Mouse (Mus musculus): ENCODE data around the gene Npff. TPM values are rescaled to one million over a fixed set of nuclear protein-coding genes. Genes with fewer than 3 reads are reported as not detected.

Gene Npff
- polyA plus RNA-seq, 1 experiment = not detected

DNA sequence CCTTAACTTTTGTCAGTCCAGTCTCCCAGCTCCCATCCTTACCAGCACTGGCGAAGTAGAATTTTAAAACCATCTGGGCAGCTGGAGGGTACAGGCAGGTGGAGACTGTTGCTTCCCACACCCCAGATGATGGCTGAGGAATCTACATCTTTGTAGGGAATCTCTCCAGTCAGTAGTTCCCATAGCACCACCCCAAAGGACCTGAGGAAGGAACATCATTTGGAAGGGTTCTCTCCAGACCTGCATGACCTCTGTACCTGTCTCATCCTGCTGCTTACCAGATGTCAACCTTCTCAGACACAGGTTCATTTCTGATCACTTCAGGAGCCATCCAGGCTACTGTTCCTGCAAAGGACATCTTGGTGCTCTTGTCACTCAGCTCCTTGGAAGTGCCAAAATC is 21.3 kb downstream of the Npff start, which contains the start of gene Gm10337:
Gene Gm10337, plus strand, starts transcription at position 276 of the 400 bp plus-strand sequence.
- no peaks in the 10 kb centered on the region; the same call in 1 of the 2 replicates for H3K4me1 ChIP-seq (ENCODE audit: control insufficient read depth, insufficient read depth, insufficient read length, low read length)
- H3K27ac ChIP-seq (replicated peaks; ENCODE audit: low read depth, low read length) = no peak within 1 kb of the TSS
- no peak within 1 kb of the TSS for H3K4me3 ChIP-seq (ENCODE audit: insufficient read depth, low read depth, low read length)

DNA sequence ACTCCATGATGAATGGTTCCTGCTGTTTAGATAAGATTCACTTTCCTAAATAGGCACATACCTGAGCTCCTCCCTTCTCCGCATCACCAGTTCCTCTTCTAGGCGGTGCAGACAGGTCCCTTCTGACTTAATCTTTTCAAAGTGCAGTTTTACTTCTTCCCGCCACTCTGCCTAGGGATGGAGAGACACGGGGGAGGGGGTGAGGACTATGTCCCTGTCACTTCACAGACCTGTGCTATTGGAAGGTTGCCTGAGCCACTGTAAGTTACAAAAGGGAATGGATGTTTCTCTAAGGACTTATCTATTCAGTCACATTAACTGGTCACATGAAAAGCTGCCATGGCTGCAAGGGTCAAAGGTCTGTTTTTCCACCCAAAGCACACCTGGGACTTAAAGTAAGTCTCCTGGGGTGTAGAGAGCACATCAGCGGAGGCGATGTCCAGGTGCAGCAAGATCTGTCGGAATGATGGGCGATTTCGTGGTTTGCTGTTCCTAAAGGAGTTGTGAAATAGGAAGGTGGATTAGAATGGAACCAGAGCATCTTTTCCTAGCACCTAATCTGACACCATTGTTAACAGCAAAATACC is 22.4 kb downstream of the Npff start:
- Histone ChIP-seq H3K27ac (replicated peaks; ENCODE audit: low read depth, low read length) (no peak overlapping the region), H3K4me1 (ENCODE audit: control insufficient read depth, insufficient read depth, insufficient read length, low read length) (no peaks in the 10 kb centered on the region; the same call in 1 of the 2 replicates), H3K4me3 (ENCODE audit: insufficient read depth, low read depth, low read length) (no peak overlapping the region)

DNA sequence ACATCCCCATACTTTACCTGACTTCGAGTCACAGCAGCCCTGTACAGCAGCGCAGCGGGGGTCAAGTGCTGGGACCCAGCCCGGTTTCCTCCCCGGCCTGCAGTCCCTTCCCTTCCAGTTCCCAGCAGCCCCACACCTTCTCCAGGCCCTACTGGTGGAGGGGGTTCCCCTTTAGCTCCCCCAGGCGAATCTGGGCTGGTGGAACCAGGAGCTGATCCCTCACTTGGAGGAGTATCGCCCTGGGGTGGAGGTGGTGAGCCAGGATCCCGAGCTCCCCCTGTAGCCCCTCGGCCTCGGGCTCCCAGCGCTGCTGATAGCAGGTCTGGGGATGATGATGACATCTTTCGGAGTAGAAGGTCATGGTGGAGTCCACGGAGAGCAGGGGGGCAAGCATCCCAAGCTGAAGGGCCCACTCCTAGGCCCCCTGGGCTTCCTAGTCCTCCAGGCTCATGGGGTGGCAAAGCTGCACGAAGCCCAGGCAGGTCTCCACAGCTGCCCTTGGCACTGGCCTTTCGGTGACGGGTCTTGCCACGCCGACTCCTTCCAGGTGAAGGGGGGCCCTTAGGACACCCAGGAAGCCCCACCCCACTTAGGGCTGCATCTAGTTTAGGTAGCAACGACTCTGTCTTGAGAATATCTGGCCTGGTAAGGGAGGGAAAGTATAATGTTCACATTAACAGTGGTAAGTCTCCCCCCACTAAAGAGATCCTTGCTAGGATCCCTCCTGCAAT is 23.5 kb downstream of the Npff start:
- H3K4me1 ChIP-seq (ENCODE audit: control insufficient read depth, insufficient read depth, insufficient read length, low read length) = no peaks in the 10 kb centered on the region; the same call in 1 of the 2 replicates
- H3K4me3 ChIP-seq (ENCODE audit: insufficient read depth, low read depth, low read length) = no peak overlapping the region
- H3K27ac ChIP-seq (replicated peaks; ENCODE audit: low read depth, low read length) = no peak overlapping the region

DNA sequence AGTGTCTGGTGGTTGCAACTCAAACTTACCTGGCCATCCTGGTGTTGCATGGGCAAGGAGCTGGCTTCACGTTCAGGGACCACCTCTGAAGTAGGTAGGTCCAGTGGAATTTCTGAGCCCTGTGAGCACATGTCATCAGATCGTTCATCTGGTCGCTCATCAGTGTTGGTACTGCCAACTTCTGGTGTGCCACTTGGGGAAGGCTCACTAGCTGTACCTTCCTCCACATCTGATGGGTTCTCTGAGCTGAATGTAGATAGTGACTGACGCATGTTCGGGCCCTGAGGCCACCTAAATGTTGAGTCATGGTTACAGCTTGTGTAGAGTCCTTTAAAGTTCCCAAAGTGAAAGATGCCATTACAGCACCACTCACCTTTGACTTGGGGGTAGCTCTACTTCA is 24.3 kb downstream of the Npff start:
- Histone ChIP-seq H3K27ac (replicated peaks; ENCODE audit: low read depth, low read length) (no peak overlapping the region), H3K4me1 (ENCODE audit: control insufficient read depth, insufficient read depth, insufficient read length, low read length) (no peaks in the 10 kb centered on the region), H3K4me3 (ENCODE audit: insufficient read depth, low read depth, low read length) (no peak overlapping the region)

DNA sequence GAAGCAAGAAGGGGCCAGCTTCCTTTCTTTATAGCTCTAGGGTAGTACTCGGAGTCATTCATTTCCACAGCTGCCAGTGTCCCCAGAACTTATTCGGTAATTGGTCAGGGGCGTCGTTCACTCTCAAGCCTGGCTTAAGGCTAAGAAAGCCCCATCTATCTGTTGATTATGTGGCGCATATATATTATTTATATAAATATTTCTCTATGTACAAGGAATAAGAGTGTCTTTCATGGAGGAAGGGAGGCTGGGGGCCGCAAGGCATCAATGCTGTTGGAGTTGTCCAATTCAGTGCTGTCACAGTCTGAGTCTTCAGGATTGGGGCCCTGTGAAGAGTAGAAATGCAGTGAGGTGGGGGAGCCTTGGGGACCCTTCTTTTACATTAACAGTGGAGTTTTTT is 24.9 kb downstream of the Npff start:
- no peak overlapping the region for H3K27ac ChIP-seq (replicated peaks; ENCODE audit: low read depth, low read length)
- H3K4me1 ChIP-seq (ENCODE audit: control insufficient read depth, insufficient read depth, insufficient read length, low read length) = no peaks in the 10 kb centered on the region
- no peak overlapping the region for H3K4me3 ChIP-seq (ENCODE audit: insufficient read depth, low read depth, low read length)

DNA sequence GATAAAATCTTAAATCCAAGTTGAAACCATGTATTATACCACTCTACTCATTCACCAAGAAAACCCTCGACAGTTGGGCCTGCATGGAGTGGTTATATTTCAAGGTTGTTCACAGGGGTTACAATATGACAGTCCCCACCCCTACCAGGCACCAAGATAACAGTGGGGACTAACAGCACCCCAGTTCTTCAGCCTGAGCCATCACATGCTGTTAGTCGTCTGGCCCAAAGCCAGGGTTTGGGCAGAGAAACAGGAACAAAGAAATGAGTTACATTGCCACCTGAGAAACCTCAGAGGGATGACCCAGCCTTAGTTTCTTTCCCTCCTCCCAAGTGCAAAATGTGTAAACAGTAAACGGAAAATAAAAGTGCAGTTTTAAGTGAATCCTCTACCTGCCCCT is 25.4 kb downstream of the Npff start:
- Histone ChIP-seq H3K4me1 (ENCODE audit: control insufficient read depth, insufficient read depth, insufficient read length, low read length) (no peaks in the 10 kb centered on the region), H3K27ac (replicated peaks; ENCODE audit: low read depth, low read length) (no peak overlapping the region), H3K4me3 (ENCODE audit: insufficient read depth, low read depth, low read length) (no peak overlapping the region)

DNA sequence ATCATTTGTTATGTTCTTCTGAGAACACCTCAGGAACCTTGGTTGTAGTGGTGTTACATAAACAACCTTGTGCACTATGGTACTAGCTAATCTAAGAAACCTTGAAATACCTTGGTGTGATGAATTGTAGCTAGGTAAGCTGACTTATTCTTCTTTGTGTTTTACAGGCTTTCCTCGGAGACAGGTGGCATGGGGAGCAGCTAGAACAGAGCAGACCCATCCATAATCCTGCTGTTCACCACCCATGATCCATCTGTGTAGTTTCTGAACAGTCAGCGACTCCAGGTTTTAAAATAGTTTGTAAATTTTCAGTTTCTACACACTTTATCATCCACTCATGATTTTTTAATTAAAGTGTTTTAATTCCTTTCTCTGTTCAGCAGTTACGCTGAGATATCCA is 26.4 kb downstream of the Npff start:
- Histone ChIP-seq H3K4me3 (ENCODE audit: insufficient read depth, low read depth, low read length) (no peak overlapping the region), H3K27ac (replicated peaks; ENCODE audit: low read depth, low read length) (no peak overlapping the region), H3K4me1 (ENCODE audit: control insufficient read depth, insufficient read depth, insufficient read length, low read length) (no peaks in the 10 kb centered on the region)

DNA sequence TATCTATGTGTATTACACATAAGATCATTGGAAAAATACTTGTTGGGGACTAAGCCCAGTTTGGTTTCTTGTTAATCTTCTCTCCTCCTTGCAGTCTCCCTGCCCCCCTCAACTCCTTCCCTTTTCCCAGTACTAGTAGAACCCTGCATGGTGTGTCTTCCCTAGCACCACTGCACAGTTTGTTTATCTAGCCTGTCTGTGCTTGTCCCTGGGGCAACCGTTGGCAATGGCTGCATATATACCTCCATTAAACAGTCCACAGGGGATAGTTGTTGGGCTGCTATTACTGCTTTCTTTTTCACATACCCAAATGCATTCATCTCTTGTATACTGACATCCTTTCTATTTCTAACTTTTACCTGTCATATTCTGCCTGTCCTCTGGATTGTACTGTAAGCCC is 37.1 kb downstream of the Npff start:
- Histone ChIP-seq H3K27ac (replicated peaks; ENCODE audit: low read depth, low read length) (no peak overlapping the region), H3K4me3 (ENCODE audit: insufficient read depth, low read depth, low read length) (no peak overlapping the region), H3K4me1 (ENCODE audit: control insufficient read depth, insufficient read depth, insufficient read length, low read length) (no peaks in the 10 kb centered on the region)

DNA sequence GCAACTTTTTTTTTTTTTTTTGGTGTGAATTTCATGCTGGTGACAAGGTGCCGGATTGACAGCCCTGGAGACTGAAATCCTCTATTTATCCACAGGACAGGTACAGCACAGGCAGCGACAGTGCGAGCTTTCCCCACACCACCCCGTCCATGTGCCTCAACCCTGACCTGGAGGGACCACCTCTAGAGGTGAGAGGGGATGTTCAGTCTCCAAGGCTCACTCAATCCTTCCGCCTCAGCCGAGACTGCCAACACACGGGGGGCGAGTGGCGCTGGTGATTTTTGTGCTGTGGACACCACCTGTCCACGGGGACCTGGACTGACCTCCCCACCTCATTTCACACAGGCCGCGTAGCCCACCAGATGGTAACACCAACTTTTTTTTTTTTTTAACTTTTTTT is 38.9 kb downstream of the Npff start:
- no peak overlapping the region for H3K4me3 ChIP-seq (ENCODE audit: insufficient read depth, low read depth, low read length)
- no peaks in the 10 kb centered on the region for H3K4me1 ChIP-seq (ENCODE audit: control insufficient read depth, insufficient read depth, insufficient read length, low read length)
- no peak overlapping the region for H3K27ac ChIP-seq (replicated peaks; ENCODE audit: low read depth, low read length)

DNA sequence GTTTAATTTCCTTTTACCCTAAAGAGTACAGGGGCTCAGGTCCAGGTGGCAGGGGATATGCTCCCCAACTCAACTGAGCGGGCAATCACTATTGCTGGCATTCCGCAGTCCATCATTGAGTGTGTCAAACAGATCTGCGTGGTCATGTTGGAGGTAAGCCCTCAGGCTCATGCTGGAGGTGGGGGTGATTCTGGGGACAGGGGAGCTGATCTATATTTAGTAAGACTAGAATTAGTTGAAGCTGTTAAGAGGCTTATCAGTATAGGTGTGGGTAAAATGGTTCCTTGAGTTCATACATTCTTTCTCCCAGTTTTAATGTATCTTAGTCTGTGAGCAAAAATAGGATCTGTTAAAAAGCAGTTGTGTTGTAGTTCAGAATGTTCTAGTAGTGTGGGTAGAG is 41.6 kb downstream of the Npff start:
- H3K4me3 ChIP-seq (ENCODE audit: insufficient read depth, low read depth, low read length) = no peak overlapping the region
- no peak overlapping the region for H3K27ac ChIP-seq (replicated peaks; ENCODE audit: low read depth, low read length)
- H3K4me1 ChIP-seq (ENCODE audit: control insufficient read depth, insufficient read depth, insufficient read length, low read length) = no peaks in the 10 kb centered on the region

DNA sequence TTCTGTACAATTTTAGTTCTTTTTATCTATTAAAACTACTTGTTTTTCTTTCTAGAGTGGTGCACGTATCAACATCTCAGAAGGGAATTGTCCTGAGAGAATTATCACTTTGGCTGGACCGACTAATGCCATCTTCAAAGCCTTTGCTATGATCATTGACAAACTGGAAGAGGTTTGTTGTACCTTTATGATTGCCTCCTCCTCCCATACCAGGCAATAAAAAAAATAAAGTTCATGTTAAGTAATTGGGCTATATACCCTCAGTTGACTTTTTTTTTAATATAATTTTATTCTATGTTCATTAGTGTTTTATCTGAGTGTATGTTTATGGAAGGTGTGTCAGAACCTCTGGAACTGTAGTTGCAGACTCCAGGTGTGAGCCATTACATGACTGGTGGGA is 50.2 kb downstream of the Npff start:
- Histone ChIP-seq H3K4me1 (ENCODE audit: control insufficient read depth, insufficient read depth, insufficient read length, low read length) (no peaks in the 10 kb centered on the region), H3K27ac (replicated peaks; ENCODE audit: low read depth, low read length) (no peak overlapping the region), H3K4me3 (ENCODE audit: insufficient read depth, low read depth, low read length) (no peak overlapping the region)

Other genes starting within 250 kb of the Npff start
- gene Mfsd5, start 245.5 kb downstream of the Npff start, polyA plus RNA-seq (2012; ENCODE audit: insufficient read depth, insufficient read length, missing spikeins) = 17.0 and 20.0 TPM in 2 replicates
- gene Espl1, start 228.7 kb downstream of the Npff start, polyA plus RNA-seq (2012; ENCODE audit: insufficient read depth, insufficient read length, missing spikeins) = 1.5 TPM in 1 of 2 replicates, not detected in the other
- 371 and 394 TPM in 2 replicates for gene Pfdn5, start 198.8 kb downstream of the Npff start, polyA plus RNA-seq (2012; ENCODE audit: insufficient read depth, insufficient read length, missing spikeins)
- 29.4 and 35.9 TPM in 2 replicates for gene Myg1, start 193.2 kb downstream of the Npff start, polyA plus RNA-seq (2012; ENCODE audit: insufficient read depth, insufficient read length, missing spikeins)
- gene Aaas, start 174.2 kb downstream of the Npff start, polyA plus RNA-seq (2012; ENCODE audit: insufficient read depth, insufficient read length, missing spikeins) = 13.2 and 20.7 TPM in 2 replicates
- gene Sp7, start 157.8 kb downstream of the Npff start, polyA plus RNA-seq (2012; ENCODE audit: insufficient read depth, insufficient read length, missing spikeins) = not detected in 2 replicates
- gene Sp1, start 118.8 kb downstream of the Npff start, polyA plus RNA-seq (2012; ENCODE audit: insufficient read depth, insufficient read length, missing spikeins) = 16.1 and 17.9 TPM in 2 replicates
- 1.9 and 4.0 TPM in 2 replicates for gene Amhr2, start 79.6 kb downstream of the Npff start, polyA plus RNA-seq (2012; ENCODE audit: insufficient read depth, insufficient read length, missing spikeins)
- gene Prr13, start 65.9 kb downstream of the Npff start, polyA plus RNA-seq (2012; ENCODE audit: insufficient read depth, insufficient read length, missing spikeins) = 36.8 and 54.7 TPM in 2 replicates
- gene Pcbp2, start 54.4 kb downstream of the Npff start, polyA plus RNA-seq (2012; ENCODE audit: insufficient read depth, insufficient read length, missing spikeins) = 331 and 338 TPM in 2 replicates
- gene Gm10337, start 21.2 kb downstream of the Npff start, polyA plus RNA-seq (2012; ENCODE audit: insufficient read depth, insufficient read length, missing spikeins) = not detected in 2 replicates
- 1.9 and 2.1 TPM in 2 replicates for gene Map3k12, start 7.9 kb downstream of the Npff start, polyA plus RNA-seq (2012; ENCODE audit: insufficient read depth, insufficient read length, missing spikeins)
- 21.2 and 23.6 TPM in 2 replicates for gene Tarbp2, start 6.8 kb downstream of the Npff start, polyA plus RNA-seq (2012; ENCODE audit: insufficient read depth, insufficient read length, missing spikeins)
- 0.75 TPM in 1 of 2 replicates, not detected in the other for gene Gm28047, start 100.1 kb upstream of the Npff start, polyA plus RNA-seq (2012; ENCODE audit: insufficient read depth, insufficient read length, missing spikeins)
- gene Atf7, start 100.5 kb upstream of the Npff start, polyA plus RNA-seq (2012; ENCODE audit: insufficient read depth, insufficient read length, missing spikeins) = 40.1 and 58.7 TPM in 2 replicates
- gene Atp5g2, start 147.4 kb upstream of the Npff start, polyA plus RNA-seq (2012; ENCODE audit: insufficient read depth, insufficient read length, missing spikeins) = 209 and 274 TPM in 2 replicates
- gene Calcoco1, start 197.2 kb upstream of the Npff start, polyA plus RNA-seq (2012; ENCODE audit: insufficient read depth, insufficient read length, missing spikeins) = 43.5 and 58.5 TPM in 2 replicates